Mouse (Mus musculus): ENCODE data around the gene Plcb1. TPM values are rescaled to one million over a fixed set of nuclear protein-coding genes. Genes with fewer than 3 reads are reported as not detected.

Gene Plcb1
- polyA plus RNA-seq, 1 experiment from 2014 or later: 11.8 TPM

DNA sequence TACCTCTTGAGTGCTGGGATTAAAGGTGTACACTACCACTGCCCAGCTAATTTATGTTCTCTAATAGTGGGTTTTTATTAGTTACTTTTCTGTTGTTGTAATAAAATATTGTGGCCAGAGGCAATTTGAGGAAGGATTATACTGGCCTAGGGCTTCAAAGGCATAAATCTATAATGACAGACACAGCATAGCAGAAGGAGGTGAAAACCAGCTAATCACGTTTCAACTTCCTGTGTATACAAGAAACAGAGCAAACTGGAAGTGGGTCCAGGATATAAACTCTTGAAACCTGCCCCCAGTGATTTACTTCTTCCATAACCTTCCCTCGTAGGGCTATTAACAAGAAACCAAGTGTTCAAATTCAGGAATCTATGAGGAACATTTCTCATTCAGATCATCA, 715.0 kb downstream of the Plcb1 start:
- H3K36me3 ChIP-seq (ENCODE audit: control insufficient read depth, insufficient read depth, low read length): no peaks in the 10 kb centered on the region
- no peaks in the 10 kb centered on the region for H3K9me3 ChIP-seq (ENCODE audit: control insufficient read depth, low read length)
- H3K4me2 ChIP-seq (ENCODE audit: low read depth, low read length): no peak overlapping the region
- no peaks in the 10 kb centered on the region for H3K27me3 ChIP-seq (ENCODE audit: control insufficient read depth, insufficient read depth, low read depth, low read length)
- H3K4me1 ChIP-seq (replicated peaks; ENCODE audit: control insufficient read depth, insufficient read depth, low read length): no peaks in the 10 kb centered on the region
- H3K27ac ChIP-seq (ENCODE audit: low read length): no peak overlapping the region
- no peak overlapping the region for H3K4me3 ChIP-seq (ENCODE audit: low read length)
- ATAC-seq (ENCODE audit: low read depth): no peak
- 29% methylated on average over 2 of the region's 2 CpGs for WGBS
- no peak overlapping the region for H3K9ac ChIP-seq (ENCODE audit: low read length)

DNA sequence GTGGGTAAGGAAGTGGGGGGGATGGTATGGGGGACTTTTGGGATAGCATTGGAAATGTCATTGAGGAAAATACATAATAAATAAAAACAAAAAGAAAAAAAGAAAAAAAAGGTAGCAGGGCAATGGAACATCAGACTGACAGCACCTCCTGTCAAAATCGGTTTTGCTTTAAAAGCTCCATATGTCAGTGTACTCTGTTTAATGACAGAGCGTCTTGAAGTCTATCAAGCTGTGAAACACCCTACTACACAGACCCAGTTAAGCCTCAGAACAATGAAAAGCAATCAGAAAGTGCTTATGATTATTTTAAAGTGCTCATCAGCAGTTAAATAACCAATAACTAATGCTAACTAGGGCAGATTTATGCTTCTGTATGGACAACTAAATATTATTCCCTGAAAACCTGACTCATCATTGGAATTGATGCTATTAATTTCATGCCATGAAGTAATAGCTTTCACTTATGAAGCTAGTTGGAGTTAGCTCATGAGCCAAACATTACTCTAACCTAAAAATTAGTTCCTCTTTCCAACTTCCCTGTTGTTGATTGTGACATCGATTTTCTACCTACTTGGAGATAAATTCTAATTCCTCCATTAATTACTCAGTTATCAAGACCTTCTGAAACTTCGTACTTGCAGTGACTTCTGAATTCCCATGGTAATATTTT, 717.6 kb downstream of the Plcb1 start:
- H3K9me3 ChIP-seq (ENCODE audit: control insufficient read depth, low read length): no peaks in the 10 kb centered on the region

DNA sequence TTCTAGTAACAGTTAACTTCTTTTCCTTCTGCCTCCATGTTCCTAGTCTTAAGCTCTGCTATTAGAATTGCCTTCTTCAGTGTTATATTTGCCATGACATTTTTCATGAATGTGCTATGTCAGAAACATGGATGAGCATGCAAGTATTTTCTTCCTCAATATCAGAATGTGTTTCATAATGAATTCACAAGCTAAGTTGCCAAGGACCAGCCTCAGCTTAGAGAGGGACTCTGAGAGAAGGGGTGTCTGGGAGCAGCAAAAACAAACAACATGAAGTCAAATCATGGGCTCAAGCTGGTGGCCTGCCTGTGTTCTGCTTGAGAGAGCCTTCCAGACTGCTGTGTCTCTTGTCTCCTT, 718.1 kb downstream of the Plcb1 start:
- Histone ChIP-seq H3K4me1 (replicated peaks; ENCODE audit: control insufficient read depth, insufficient read depth, low read length) (no peaks in the 10 kb centered on the region), H3K9me3 (ENCODE audit: control insufficient read depth, low read length) (no peaks in the 10 kb centered on the region), H3K4me3 (ENCODE audit: low read length) (no peak overlapping the region), H3K27ac (ENCODE audit: low read length) (no peak overlapping the region), H3K4me2 (ENCODE audit: low read depth, low read length) (no peak overlapping the region), H3K36me3 (ENCODE audit: control insufficient read depth, insufficient read depth, low read length) (no peaks in the 10 kb centered on the region), H3K27me3 (ENCODE audit: control insufficient read depth, insufficient read depth, low read depth, low read length) (no peaks in the 10 kb centered on the region), H3K9ac (ENCODE audit: low read length) (no peak overlapping the region)
- ATAC-seq (ENCODE audit: low read depth): no peak

More for the DNA sequence above, 717.6 kb downstream of the Plcb1 start:
- no peaks in the 10 kb centered on the region for H3K36me3 ChIP-seq (ENCODE audit: control insufficient read depth, insufficient read depth, low read length)
- no peaks in the 10 kb centered on the region for H3K27me3 ChIP-seq (ENCODE audit: control insufficient read depth, insufficient read depth, low read depth, low read length)
- 81% methylated on average over 4 of the region's 4 CpGs for WGBS
- no peak overlapping the region for H3K4me3 ChIP-seq (ENCODE audit: low read length)
- no peak overlapping the region for H3K27ac ChIP-seq (ENCODE audit: low read length)
- no peak overlapping the region for H3K9ac ChIP-seq (ENCODE audit: low read length)
- no peaks in the 10 kb centered on the region for H3K4me1 ChIP-seq (replicated peaks; ENCODE audit: control insufficient read depth, insufficient read depth, low read length)
- no peak overlapping the region for H3K4me2 ChIP-seq (ENCODE audit: low read depth, low read length)
- ATAC-seq (ENCODE audit: low read depth): no peak

DNA sequence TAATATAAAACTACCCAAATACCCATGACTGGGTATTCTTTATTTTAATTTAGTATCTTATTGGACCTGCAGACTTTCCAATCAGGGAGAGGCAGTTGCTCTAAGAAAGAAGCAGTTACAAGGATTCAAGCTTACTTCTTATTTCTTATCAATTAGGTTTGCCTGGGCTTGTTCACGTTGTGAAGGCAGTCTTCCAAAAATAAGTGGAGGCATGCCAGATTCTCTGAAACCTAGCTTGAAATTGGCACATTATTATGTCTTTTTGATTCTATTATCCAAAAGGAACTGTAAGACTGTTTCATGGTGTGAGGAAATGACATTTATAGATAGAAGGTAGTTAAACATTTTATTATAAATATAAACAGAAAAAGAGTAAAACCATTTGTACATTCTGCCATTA, 721.2 kb downstream of the Plcb1 start:
- no peak for ATAC-seq (ENCODE audit: low read depth)
- Histone ChIP-seq H3K4me3 (ENCODE audit: low read length) (no peak overlapping the region), H3K27ac (ENCODE audit: low read length) (no peak overlapping the region), H3K4me2 (ENCODE audit: low read depth, low read length) (no peak overlapping the region), H3K4me1 (replicated peaks; ENCODE audit: control insufficient read depth, insufficient read depth, low read length) (no peaks in the 10 kb centered on the region), H3K36me3 (ENCODE audit: control insufficient read depth, insufficient read depth, low read length) (no peaks in the 10 kb centered on the region), H3K9ac (ENCODE audit: low read length) (no peak overlapping the region), H3K9me3 (ENCODE audit: control insufficient read depth, low read length) (no peaks in the 10 kb centered on the region), H3K27me3 (ENCODE audit: control insufficient read depth, insufficient read depth, low read depth, low read length) (no peaks in the 10 kb centered on the region)
- 29% methylated on average over 1 of the region's 1 CpGs for WGBS

DNA sequence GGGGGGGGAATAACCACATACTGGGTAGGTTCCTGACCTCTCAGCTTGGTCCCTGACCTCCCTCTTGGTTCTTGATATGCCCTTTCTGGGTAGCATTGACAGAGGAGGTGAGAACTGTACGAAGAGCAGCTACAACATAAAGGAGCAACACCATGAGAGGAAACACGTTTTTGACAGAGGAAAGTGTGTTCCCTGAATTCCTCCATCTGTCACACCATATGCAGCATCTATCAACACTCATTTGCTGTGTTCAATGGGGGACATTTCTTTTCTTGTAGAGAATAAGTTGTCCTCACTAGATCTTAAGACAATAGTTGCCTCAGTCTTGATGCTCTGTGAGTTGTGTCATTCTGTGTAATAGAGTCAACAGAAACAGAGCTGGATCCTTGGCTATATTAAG, 733.1 kb downstream of the Plcb1 start:
- no peak overlapping the region for H3K27ac ChIP-seq (ENCODE audit: low read length)
- H3K4me1 ChIP-seq (replicated peaks; ENCODE audit: control insufficient read depth, insufficient read depth, low read length): no peaks in the 10 kb centered on the region
- no peak overlapping the region for H3K9ac ChIP-seq (ENCODE audit: low read length)
- ATAC-seq (ENCODE audit: low read depth): no peak
- H3K9me3 ChIP-seq (ENCODE audit: control insufficient read depth, low read length): no peaks in the 10 kb centered on the region
- H3K4me2 ChIP-seq (ENCODE audit: low read depth, low read length): no peak overlapping the region
- 54% methylated on average over 2 of the region's 2 CpGs for WGBS
- H3K36me3 ChIP-seq (ENCODE audit: control insufficient read depth, insufficient read depth, low read length): no peaks in the 10 kb centered on the region
- H3K4me3 ChIP-seq (ENCODE audit: low read length): no peak overlapping the region
- no peaks in the 10 kb centered on the region for H3K27me3 ChIP-seq (ENCODE audit: control insufficient read depth, insufficient read depth, low read depth, low read length)

Other genes with a start within 250 kb of the Plcb1 start
- gene Hao1, start 231.7 kb upstream of the Plcb1 start, polyA plus RNA-seq (2015; fragmentation: Nextera tagmentation; extraction: Ambion mirVana): 0.26 TPM in 1 of 2 replicates, not detected in the other
- 17.2 and 21.4 TPM in 2 replicates for gene Tmx4, start 141.9 kb upstream of the Plcb1 start, polyA plus RNA-seq (2015; fragmentation: Nextera tagmentation; extraction: Ambion mirVana)